Mouse (Mus musculus) megakaryocyte, adult 5-6 weeks (primary cell): ENCODE measurements around the gene Zbtb20. TPM values are rescaled to one million over a fixed set of nuclear protein-coding genes. Genes with fewer than 3 reads are reported as not detected.

ENCODE experiments used
- ATAC-seq: 2 replicates; pipeline ENCODE4 v1.8.0; 2016; ENCODE audit warnings: mild to moderate bottlenecking, inconsistent platforms; ENCODE audit not compliant: poor library complexity, severe bottlenecking
- total RNA-seq, 2 experiments: library from RNA; stranded (forward) in 1 of 2; stranded (reverse) in 1 of 2; fragments of 153-499, 151-499 nt in 1 of 2; fragments of 221-1000, 200-1000 nt in 1 of 2; gene quantifications; 2 replicates each; pipeline versions ENCODE4 v1.2.3 to v1.2.4; 2015 to 2017

Gene Zbtb20
- total RNA-seq, 2 experiments from 2014 or later: 5.1 to 7.6 TPM

DNA sequence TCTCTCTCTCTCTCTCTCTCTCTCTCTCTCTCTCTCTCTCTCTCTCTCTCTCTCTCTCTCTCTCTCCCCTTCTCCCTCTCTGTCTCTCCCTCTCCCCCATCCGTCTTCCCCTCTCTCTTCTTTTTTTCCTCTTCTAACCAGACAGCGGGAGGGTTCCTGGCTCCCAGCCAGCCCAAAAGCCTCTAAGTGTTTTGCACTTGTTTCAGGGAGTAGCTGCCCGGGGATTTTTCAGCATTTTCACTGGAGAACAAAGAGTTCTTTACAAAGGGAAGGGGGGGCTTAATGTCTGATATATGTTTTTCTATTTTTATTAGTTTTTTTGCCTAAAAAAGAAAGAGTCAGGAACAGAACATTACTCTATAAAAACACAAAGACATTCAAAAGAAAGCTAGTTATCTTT lies 628.5 kb downstream of the Zbtb20 start:
- ATAC-seq: no peak

DNA sequence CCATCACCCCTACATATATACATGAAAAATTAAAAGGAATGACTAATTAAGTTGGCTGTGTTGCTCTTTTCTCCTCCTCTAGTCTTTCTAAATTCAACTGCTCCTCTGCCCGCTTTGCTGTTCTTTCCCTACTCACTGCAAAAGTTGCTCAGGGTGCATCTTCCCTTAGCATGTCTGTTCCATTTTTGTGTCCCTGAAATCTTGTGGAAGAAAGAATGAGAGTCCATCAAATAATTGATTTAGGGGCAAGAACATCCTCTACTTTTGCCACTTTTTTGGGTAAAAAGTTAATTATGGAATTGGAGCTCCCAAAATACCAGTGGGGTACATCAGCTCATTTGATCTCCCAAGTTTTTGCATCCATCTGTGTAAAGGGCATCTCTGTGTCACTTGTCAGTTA lies 628.9 kb downstream of the Zbtb20 start:
- no peak for ATAC-seq

DNA sequence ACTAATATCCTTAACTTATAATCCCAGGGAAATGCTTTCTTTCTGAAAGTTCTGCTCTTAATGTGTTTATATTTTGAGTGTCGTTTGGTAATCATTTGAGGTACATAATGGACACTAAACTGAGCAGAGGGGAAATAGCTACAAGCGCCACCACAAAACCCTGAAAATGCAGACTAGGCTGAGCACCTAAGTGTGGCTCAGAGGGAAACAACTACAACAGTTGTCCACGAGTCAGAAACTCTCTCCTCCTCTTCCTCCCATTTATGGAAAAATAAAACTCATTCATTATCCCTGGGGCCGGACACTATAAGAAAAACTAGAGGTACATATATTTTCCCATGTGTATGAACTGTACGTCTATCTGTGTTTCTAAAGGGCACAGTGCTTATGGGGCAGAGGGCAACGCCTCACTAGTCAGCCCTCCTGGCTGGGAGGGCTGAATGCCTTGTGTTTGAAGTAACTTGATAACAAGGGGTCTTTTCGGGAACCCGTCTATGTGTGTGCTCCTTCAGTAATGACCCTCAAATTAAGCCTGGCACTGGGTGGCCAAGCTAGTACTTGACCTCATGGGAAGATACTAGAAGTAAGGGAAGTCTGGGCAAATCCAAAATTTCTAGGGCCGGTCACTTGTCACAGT lies 629.8 kb downstream of the Zbtb20 start:
- no peak for ATAC-seq

DNA sequence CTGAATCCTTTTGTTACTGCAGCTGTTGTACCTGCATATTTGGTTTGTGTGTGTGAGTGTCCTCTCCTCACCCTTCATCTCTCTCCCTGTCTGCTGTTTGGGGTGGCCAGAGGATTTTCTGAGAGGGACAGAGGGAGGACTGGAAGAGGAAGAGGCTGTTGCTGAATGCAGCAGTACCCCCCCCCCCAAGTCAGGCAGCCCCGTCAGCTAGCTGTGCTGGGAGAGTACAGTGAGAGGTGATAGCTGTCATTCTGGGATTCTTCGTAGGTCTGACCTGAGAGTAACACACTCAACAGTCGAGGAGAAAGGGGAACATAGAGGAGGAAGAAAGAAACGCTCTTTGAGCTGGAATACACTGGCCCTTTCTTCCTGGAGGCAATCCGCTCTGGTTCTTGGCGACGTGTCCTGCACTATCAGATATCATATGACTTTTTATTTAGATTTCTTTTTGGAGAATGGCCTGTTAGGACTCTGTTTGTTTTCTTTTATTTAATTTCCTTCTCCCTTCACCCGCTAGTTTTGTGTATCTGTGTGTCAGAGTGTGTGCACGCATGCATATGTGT lies 630.6 kb downstream of the Zbtb20 start:
- peak; percentile 37 for ATAC-seq

DNA sequence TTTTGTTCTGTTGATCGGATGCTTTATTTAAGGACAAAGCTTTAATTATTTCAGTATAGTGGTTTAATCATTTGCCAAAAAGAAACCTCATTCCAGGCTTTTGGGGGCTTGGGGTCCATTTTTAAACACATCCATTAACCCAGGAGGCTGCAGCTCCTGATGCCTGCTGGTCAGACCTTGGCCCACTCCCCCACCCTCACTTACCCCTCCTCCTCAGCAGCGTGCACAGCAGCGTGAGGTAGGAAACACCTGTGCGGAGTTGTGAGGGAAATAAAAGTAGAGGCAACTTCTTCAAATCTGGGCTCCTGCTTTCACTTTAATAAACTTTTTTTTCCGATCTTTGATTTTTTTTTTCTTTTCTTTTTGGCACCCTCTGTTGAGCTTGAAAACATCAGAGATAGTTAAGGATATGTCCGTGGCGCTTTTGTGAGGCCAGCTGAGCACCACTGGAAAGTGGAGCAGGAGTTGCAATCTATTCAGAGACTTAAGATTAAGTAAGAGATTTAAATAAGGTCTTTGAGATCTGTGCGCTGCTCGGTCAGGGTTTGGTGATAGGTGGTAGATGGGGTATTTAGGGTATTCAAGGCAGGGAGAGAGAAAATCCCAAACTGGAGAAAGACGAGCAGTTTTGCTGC lies 631.2 kb downstream of the Zbtb20 start:
- no peak for ATAC-seq

DNA sequence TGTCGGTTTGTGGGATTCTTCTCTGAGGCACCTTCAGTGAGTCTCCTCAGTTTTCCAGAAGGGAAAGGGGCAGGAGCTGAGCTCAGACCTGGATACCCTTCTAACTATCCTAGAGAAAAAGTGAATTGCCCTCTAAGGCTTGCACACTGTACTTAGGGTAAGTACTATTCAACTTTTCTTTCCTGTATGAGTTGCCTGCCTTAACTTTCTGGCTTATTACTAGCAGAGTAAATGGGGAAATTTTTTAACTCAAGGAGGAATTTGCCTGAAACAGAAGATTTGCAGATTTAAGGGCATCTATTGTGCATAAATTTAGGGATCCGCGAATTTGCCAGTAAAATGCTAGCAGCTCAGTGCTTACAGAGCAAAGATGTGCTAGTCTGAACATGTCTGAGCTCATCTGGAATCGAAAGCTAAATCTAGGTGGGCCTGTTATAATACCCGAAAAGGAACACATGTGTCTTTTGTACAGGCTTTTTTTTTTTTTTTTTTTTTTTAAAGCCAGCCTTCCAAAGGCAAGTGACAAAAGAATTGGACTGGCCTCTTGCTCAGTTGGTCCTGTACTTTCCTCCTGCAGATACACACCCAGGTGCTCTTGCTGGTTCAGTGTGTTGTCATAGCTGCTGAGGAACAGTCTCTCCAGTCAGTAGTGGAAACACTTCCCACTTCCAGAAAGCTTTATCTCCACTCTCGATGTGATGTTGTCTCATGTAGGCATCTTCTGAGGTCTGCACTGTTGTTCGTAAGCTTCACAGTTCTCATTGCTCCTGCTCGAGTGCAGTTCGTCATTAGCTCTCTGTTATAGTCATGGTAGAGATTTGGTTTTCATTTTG lies 632.7 kb downstream of the Zbtb20 start:
- no peak for ATAC-seq

DNA sequence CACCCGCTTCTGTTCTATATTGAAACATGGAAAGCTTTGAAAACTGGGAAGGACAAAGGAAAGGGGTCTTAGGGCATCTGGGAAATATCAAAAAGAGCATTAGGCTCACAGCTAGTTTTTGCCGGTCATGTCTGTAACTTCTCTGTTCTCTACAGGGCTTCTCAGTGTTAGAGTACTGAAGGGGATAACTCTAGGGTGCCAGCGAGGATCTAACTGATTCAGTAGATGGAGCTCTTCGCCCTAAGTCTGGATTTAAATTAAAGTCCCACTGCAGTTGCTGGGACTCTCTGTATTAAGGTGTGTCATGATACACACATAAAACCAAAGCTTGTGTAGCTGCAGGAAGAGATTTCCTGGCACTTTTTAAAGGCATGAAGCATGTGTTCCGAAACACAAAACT lies 634.8 kb downstream of the Zbtb20 start:
- no peak for ATAC-seq

DNA sequence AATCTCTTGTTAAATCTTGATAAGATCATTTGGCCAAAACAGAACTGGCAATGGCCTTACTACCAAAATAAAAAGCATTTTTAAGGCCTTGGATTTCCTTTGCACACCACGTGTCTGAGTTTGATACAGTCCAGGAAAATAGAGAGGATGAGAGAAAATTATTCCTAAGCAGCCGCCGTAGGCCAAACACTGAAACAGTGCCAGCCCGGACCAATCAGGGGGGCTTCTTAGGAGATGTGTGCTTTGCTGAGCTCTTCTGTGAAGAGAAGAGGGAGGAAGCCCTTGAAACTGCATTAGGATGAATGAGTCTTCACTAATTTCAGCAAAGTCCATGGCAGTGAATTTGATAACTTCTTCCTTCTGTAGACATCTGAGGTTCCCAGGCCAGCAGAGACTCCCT lies 635.9 kb downstream of the Zbtb20 start:
- ATAC-seq: no peak

DNA sequence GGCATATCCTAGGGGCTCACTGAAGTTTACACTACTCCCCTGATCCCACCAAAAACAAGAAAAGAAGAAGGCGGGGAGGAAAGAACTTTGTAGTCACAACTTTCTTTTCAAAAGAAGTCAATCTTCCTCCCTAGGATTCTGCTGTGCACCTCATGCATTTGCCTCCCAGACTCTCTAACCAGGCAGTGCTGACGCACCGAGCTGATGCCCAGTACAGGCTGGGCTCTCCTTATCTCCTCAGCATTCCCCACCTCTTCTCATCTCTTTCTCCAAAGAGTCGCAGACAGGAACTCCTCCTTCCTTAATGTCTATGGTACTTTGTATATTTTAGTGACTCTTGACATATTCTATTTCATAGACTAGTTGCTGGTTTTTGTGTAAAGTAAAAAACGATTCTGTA lies 638.3 kb downstream of the Zbtb20 start:
- ATAC-seq: no peak

DNA sequence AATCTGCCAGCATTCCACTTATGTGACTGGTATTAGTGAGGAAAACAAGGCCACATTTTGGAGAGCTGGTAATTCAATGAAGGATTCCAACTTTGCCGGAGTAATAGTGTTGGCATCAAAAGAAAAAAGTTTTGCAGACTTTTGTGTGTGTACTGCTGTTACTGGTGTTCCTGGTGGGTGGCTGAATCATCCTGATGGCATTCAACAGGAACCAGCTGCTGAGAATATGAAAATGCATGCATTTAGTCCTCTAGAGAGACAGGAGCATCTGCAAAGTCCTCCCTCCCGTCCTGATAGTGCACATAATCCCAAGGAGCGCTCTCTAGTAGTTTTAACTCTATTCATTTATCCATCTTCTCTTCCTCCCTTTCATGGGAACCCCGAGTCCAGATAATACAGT lies 639.9 kb downstream of the Zbtb20 start:
- ATAC-seq: no peak

DNA sequence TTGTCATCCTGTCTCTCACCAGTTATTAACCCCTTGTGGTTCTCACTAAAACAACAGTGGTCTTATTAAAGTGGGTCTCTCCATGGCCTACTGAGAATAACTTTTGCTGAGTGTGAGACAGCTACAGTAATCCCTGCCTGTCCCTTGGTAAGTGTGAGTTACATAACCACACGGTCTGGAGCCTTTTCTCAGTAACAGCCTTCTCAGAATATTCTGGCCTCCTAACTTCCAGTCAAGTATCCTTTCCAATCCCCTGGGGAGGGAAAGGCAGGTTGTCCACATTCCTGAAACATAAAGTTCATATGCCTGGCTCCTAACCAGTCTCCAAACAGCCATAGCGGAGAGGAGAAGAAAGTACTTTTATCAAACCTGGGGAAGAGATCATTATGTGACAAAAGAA lies 644.6 kb downstream of the Zbtb20 start:
- no peak for ATAC-seq

DNA sequence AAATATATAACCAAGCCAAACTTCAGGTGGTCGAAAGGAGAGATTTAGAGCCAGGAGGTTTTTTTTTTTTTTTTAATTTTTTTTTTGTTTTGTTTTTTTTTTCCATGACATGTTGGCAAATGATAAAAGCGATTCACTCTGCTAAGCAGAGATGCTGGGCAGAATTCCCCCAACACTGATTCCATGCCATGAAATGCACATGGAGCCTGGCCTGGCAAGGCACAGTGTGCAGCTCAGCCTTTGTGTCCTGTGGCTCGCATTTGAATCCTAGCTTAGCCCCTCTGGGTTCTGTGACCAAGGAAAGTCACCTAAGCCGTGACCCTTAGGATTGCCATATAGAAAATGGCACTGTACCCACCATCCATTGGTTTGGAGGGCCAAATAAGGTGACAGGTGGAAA lies 646.8 kb downstream of the Zbtb20 start:
- no peak for ATAC-seq

DNA sequence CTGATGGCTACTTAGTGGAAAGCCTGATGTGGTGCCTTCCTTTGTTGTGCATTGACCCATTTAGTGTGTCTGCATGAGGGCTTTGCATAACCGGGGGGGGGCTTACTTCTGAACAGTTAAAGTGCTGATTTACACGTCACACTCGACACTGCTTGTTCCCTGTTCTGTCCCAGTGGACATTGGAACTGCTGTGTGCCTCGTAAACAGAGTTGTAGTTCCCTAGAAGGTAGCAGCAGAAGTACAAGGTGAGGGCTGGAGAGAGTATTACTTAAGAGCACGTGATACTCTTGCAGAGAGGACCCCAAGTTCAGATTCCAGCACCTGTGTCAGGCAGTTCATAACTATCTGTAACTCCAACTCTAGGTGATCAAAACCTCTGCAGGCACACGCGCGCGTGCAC lies 648.5 kb downstream of the Zbtb20 start:
- ATAC-seq: no peak

DNA sequence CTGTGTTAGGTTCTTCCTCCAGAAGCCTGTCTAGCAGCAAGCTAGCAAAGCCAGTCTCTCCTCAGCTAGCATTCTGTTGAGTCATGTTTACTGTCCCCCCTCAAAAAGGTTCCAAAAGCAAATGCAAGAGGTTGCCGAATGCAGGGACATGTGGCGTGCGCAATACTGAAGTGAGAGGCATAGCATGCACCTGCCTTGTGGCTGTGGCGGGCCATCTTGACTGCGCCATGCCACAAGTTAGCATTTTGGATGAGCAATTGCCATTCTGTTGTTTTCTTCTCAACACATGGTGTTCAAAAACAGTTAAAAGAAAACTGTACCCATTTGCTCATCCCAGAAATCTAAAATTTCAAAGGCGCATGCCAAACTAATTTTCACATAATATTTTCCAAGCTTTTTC lies 649.9 kb downstream of the Zbtb20 start:
- no peak for ATAC-seq

DNA sequence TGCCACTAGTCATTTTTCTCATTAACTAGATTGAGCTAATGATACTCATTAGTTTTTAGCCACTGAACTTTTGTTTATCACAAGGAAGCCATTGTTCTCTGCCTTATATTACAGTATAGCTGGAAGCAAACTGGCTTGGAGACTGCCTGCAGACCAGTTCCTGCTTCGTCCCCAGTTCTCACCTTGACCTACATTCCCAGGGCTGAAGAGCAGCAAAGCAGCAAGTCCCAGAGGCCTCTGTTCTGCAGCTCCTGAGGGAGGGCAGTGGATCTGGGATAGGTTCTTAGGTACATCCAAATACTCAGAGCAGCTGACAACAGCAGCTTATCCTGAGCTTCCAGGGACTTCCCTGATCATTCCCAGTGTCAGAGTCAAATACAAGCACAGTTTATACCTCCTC lies 652.6 kb downstream of the Zbtb20 start:
- no peak for ATAC-seq

DNA sequence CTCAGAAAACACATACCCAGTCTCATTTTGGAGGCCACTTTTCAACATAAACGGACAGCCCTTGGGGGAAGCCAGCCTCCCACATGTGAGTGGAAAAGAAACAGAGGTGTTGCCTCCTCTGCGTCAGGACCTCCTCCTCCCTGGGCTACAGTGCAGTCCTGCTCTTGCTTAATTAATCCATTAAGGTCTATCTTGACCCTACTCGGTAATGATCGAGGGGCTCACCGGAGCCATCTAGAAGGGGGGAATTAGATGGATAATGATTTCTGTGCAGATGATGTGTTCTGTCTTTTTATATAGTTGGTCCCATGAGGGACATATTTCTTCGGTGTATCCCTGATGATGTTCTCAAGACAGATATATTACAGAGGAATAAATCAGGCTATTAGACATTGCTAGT lies 655.6 kb downstream of the Zbtb20 start:
- ATAC-seq: no peak

DNA sequence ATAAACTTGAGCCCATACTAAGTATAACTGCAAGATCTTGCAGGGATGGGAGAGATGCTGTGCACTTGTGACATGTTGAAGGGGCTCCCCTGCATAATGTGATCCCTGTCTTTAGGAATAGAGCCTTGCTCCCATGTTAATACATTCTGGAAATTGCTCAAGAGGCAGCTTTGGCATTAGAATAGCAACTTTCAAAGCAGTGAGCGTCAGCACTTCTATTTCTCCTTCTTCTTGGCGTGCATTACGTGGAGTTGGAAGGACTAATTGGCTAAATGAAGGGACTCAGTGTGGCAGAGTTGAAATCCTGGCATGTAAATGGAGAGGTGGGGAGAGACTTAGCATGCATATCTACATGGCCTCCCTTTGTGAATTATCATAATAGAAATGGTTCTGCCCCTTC lies 658.4 kb downstream of the Zbtb20 start:
- no peak for ATAC-seq

DNA sequence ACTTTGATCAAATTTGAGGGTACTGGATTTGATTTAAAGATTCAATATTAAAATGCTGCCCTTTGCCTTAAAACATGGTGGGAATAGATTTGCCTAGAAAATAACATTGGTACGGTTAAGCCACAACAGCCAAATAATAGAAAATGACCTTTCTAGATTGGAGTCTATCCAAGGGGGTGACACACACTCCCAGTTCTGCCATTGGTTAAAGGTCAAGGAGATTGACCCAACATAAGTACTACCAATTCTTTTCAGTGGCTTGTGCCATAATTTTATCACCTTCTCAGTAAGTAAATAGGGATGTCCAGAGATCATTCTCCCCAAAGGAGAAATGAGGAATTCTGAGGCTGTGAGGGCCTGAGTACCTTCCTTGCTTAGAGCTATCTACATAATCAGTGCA lies 660.2 kb downstream of the Zbtb20 start:
- ATAC-seq: no peak

DNA sequence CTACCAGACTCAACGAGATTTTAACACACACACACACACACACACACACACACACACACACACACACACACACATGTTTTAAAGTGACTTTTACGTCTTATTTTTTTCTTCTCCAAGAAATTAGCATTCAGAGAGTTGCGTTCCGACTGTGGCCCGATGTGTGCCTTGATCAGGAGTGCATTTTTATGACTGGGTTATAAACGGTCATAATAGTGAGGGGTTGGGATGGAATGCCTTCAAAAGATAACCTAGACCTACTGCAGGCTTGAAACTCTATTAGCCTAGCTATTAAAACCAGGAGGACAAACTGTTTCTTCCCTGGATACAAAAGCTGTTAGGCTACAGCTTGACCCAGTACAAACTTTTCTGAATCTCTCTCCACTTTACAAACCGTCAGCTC lies 661.5 kb downstream of the Zbtb20 start:
- no peak for ATAC-seq

DNA sequence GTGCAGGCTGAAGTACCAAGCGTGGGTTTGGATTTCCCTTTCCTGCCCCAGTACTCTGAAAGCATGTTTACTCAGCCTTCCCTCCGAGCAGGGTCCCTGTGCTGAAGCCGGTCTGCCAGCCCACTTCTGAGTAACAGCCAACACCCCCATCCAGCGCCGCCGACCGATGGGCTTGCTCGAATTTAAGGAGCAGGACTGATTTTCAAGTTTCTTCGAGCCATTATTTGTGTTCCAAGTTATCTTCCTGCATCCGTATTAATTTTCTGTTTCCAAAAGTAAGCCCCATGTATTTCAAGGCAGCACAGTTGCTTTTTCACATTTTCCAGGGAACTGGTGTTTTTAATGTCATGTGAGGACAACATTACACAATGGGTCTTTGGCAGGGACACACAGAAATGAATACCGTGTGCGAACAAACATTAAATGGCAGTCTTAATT lies 664.0 kb downstream of the Zbtb20 start:
- peak; percentile 15; the same call in 1 of the 2 replicates for ATAC-seq

DNA sequence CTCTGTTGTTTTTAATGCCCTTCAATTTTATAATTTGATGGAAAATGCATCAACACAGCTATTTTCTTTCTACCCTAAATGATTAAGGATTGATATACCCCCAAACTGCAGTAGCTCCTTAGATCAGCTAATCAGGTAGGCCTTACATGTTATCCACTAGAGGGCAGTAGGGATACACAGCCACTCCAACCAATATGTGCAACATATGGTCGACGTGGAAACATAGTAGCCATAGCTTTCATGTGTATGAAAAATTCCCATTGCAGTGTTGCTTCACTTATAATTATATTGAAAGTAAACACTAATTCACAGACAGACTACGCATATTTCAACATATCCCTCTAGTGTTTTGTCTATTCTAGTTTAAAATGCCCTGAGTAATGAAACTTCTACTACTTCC lies 664.4 kb downstream of the Zbtb20 start:
- ATAC-seq: peak; percentile 90
